Mouse (Mus musculus) kidney, adult 2 months (tissue): Measurements from ENCODE around the gene Ptprm.

Source experiments
- CTCF ChIP-seq: fragments of 200-500 bp; conservative IDR thresholded peaks from 2 replicates; pipeline ENCODE4 v1.5.1; 2011; ENCODE audit warnings: low read depth, mild to moderate bottlenecking, control low read depth, low read length, moderate library complexity, mixed read lengths; ENCODE audit not compliant: insufficient read depth, insufficient read length
- POLR2A ChIP-seq: fragments of 200-500 bp; IDR thresholded peaks from one replicate; pipeline ENCODE4 v1.6.1; 2011; ENCODE audit warnings: low read depth, low read length, control low read depth

DNA sequence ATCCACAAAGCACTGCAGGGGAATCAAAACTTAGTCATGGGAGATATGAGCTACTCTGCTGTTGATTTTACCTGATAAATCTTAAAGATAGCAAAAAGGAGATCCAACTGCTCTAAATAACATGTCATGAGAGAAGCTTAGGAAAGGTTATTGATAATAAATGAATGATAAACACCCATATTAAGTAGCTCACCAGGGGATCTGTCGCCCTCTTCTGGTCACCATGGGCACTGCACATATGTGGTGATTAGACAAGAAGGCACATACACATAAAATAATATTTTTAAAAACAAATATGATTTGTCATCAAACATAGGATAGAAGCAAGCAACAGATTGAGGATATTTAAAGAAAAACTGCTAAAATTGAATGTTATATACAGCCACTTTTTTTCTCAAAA is 213.8 kb downstream of the Ptprm start:
- TF ChIP-seq CTCF (peak; percentile 55), POLR2A (no peak)
